Mouse (Mus musculus) lung, adult 2 months (tissue): Measurements from ENCODE around the gene Max.

Experiments
- CTCF ChIP-seq: fragments of 200-500 bp; IDR thresholded peaks from 2 replicates; pipeline ENCODE4 v1.5.1; 2011; ENCODE audit warnings: mild to moderate bottlenecking, low read length, control low read depth; ENCODE audit not compliant: insufficient read depth
- POLR2A ChIP-seq: fragments of 200-500 bp; IDR thresholded peaks from 2 replicates; pipeline ENCODE4 v1.6.1; 2011; ENCODE audit warnings: low read depth, mild to moderate bottlenecking, control low read depth, low read length, borderline replicate concordance; ENCODE audit errors: extremely low read depth

- TF ChIP-seq CTCF (no peak), POLR2A (no peak)
Observed at GRCm38 (mm10) chr12:76892910-76893695, 68.9 kb downstream of the Max start.
